In genomic region chr3:98042301-98042700, GRCm38 (mm10) we compare ENCODE assay signal across 9 mouse cellular contexts. TPM values are rescaled to one million over a fixed set of nuclear protein-coding genes. Genes with fewer than 3 reads are reported as not detected.
DNase-seq lines count a peak whose midpoint lies in the region; ATAC-seq and TF ChIP-seq lines count a peak whose summit lies in the region.
"Had no signal": no experiment of that assay in that cellular context is flagged by ENCODE, and none has a peak within 500 bp of the region (broad histone marks: within the 10 kb centered on the region; RNA-seq: fewer than 3 reads in every experiment).

No protein-coding gene starts in this region.

- peaks cover 56% of the 10 kb centered on the region for H3K79me2 ChIP-seq in liver, adult 2 months (ENCODE audit: control insufficient read depth, insufficient read depth, low read length)

- no peaks in the 10 kb centered on the region for H3K36me3 ChIP-seq in liver, adult 2 months (ENCODE audit: control insufficient read depth, insufficient read depth, low read length)
- no peaks in the 10 kb centered on the region for H3K36me3 ChIP-seq in liver, embryonic 11.5 days (ENCODE audit: control insufficient read depth, insufficient read depth, low read length)
- H3K36me3 ChIP-seq in embryonic facial prominence, embryonic 10.5 days (replicated peaks), result peaks cover 3% of the 10 kb centered on the region; the same call in 1 of the 2 replicates
- no peaks in the 10 kb centered on the region for H3K36me3 ChIP-seq in heart, postnatal 0 days (replicated peaks; ENCODE audit: control insufficient read depth, insufficient read depth, low read length)
- H3K36me3 ChIP-seq in midbrain, postnatal 0 days (ENCODE audit: insufficient read depth, low read length), result no peaks in the 10 kb centered on the region

- no peak overlapping the region; the same call in 1 of the 2 replicates for H3K4me2 ChIP-seq in liver, embryonic 11.5 days
- peak overlapping the region; percentile 52 for H3K4me2 ChIP-seq in heart, postnatal 0 days (ENCODE audit: low read depth, low read length)
- H3K4me2 ChIP-seq in midbrain, postnatal 0 days (ENCODE audit: low read depth, low read length, poor library complexity, severe bottlenecking), result 0 out of 2 replicates have a peak overlapping the region, but pooled peaks have one; percentile 7

- DNase-seq in liver, adult 2 months (ENCODE audit: extremely low read depth, low read depth, low spot score), result peak; percentile 62
- no peak for DNase-seq in liver, embryonic 11.5 days (ENCODE audit: low spot score)
- DNase-seq in embryonic facial prominence, embryonic 10.5 days (ENCODE audit: low spot score), result no peak
- DNase-seq in heart, postnatal 0 days (ENCODE audit: low spot score), result no peak
- DNase-seq in midbrain, postnatal 0 days (ENCODE audit: low spot score), result no peak
- no peak for DNase-seq in frontal cortex, adult 2 months (ENCODE audit: extremely low spot score in 1 of 2, low spot score in 1 of 2)
- DNase-seq in cerebellum, adult 8-10 months, result no peak
- no peak for DNase-seq in spleen, postnatal 14 days (ENCODE audit: low spot score in 2 of 2)

- peaks cover 31% of the 10 kb centered on the region for H3K4me1 ChIP-seq in liver, adult 2 months (ENCODE audit: control insufficient read depth, insufficient read depth, low read length)
- H3K4me1 ChIP-seq in liver, embryonic 11.5 days (replicated peaks; ENCODE audit: control insufficient read depth, insufficient read depth, low read length), result peaks cover 34% of the 10 kb centered on the region
- peaks cover 90% of the 10 kb centered on the region for H3K4me1 ChIP-seq in embryonic facial prominence, embryonic 10.5 days
- peaks cover 53% of the 10 kb centered on the region for H3K4me1 ChIP-seq in heart, postnatal 0 days (ENCODE audit: control insufficient read depth, insufficient read depth)
- H3K4me1 ChIP-seq in midbrain, postnatal 0 days (ENCODE audit: insufficient read depth, low read length), result no peaks in the 10 kb centered on the region; the same call in 1 of the 2 replicates

- TF ChIP-seq CTCF in liver, adult 2 months (IDR thresholded peaks at IDR 0.05; ENCODE audit: low read depth, low read length), result no peak
- TF ChIP-seq CTCF in heart, postnatal 0 days (IDR thresholded peaks at IDR 0.05; ENCODE audit: low read depth), result no peak
- no peak for TF ChIP-seq CTCF in midbrain, postnatal 0 days (IDR thresholded peaks at IDR 0.05)

- TF ChIP-seq POLR2A in liver, adult 2 months (IDR thresholded peaks at IDR 0.05; ENCODE audit: extremely low read depth, insufficient read depth, low read length), result no peak

- no peak overlapping the region for H3K4me3 ChIP-seq in liver, adult 2 months (ENCODE audit: insufficient read depth, low read depth, low read length)
- H3K4me3 ChIP-seq in liver, embryonic 11.5 days (ENCODE audit: low read depth, low read length), result no peak overlapping the region
- no peak overlapping the region for H3K4me3 ChIP-seq in embryonic facial prominence, embryonic 10.5 days
- H3K4me3 ChIP-seq in heart, postnatal 0 days (ENCODE audit: low read depth, low read length), result 0 out of 2 replicates have a peak overlapping the region, but pooled peaks have one; percentile 15
- H3K4me3 ChIP-seq in midbrain, postnatal 0 days (ENCODE audit: low read depth, low read length), result no peak overlapping the region
- H3K4me3 ChIP-seq: megakaryocyte, embryonic 14.5 days had no signal

- peak overlapping the region; percentile 41; the same call in 1 of the 2 replicates for H3K9ac ChIP-seq in liver, adult 2 months (ENCODE audit: low read depth, low read length)
- H3K9ac ChIP-seq in liver, embryonic 11.5 days (ENCODE audit: low read depth, low read length), result no peak overlapping the region
- no peak overlapping the region for H3K9ac ChIP-seq in heart, postnatal 0 days (replicated peaks; ENCODE audit: low read depth, low read length)
- no peak overlapping the region for H3K9ac ChIP-seq in midbrain, postnatal 0 days (replicated peaks; ENCODE audit: low read length, poor library complexity, severe bottlenecking)

- no peaks in the 10 kb centered on the region for H3K27me3 ChIP-seq in liver, adult 2 months (ENCODE audit: control insufficient read depth, insufficient read depth, low read length)
- no peaks in the 10 kb centered on the region for H3K27me3 ChIP-seq in liver, embryonic 11.5 days (replicated peaks; ENCODE audit: control insufficient read depth, insufficient read depth, low read length)
- no peaks in the 10 kb centered on the region for H3K27me3 ChIP-seq in embryonic facial prominence, embryonic 10.5 days (replicated peaks; ENCODE audit: low read depth, poor library complexity, severe bottlenecking)
- H3K27me3 ChIP-seq in heart, postnatal 0 days (ENCODE audit: control insufficient read depth, insufficient read depth, low read length), result no peaks in the 10 kb centered on the region
- H3K27me3 ChIP-seq in midbrain, postnatal 0 days (ENCODE audit: insufficient read depth, low read length), result no peaks in the 10 kb centered on the region
- H3K27me3 ChIP-seq: megakaryocyte, embryonic 14.5 days had no signal

- WGBS in liver, adult 2 months, result 20% methylated on average over 6 of the region's 6 CpGs
- WGBS in liver, embryonic 11.5 days, result 75% methylated on average over 6 of the region's 6 CpGs
- 56% methylated on average over 6 of the region's 6 CpGs for WGBS in embryonic facial prominence, embryonic 10.5 days
- 59% methylated on average over 6 of the region's 6 CpGs for WGBS in heart, postnatal 0 days
- 56% methylated on average over 6 of the region's 6 CpGs for WGBS in midbrain, postnatal 0 days

- TF ChIP-seq EP300 in heart, postnatal 0 days (IDR thresholded peaks at IDR 0.05; ENCODE audit: low read depth), result no peak

- no peaks in the 10 kb centered on the region for H3K9me3 ChIP-seq in liver, embryonic 11.5 days (ENCODE audit: control insufficient read depth, low read length)
- H3K9me3 ChIP-seq in embryonic facial prominence, embryonic 10.5 days, result no peaks in the 10 kb centered on the region
- H3K9me3 ChIP-seq in heart, postnatal 0 days (replicated peaks; ENCODE audit: control insufficient read depth, low read length), result no peaks in the 10 kb centered on the region
- H3K9me3 ChIP-seq in midbrain, postnatal 0 days (ENCODE audit: low read length), result no peaks in the 10 kb centered on the region

- H3K27ac ChIP-seq in liver, adult 2 months (replicated peaks; ENCODE audit: insufficient read depth, low read depth, low read length), result peak overlapping the region; percentile 97
- H3K27ac ChIP-seq in liver, embryonic 11.5 days (ENCODE audit: low read depth, low read length), result no peak overlapping the region; the same call in 1 of the 2 replicates
- peak overlapping the region; percentile 81 for H3K27ac ChIP-seq in embryonic facial prominence, embryonic 10.5 days (replicated peaks)
- H3K27ac ChIP-seq in heart, postnatal 0 days (ENCODE audit: low read depth), result peak overlapping the region; percentile 82
- no peak overlapping the region for H3K27ac ChIP-seq in midbrain, postnatal 0 days (ENCODE audit: low read depth, low read length)

- no peak for ATAC-seq in liver, embryonic 11.5 days (replicated peaks; ENCODE audit: low FRiP score)
- ATAC-seq in heart, postnatal 0 days (ENCODE audit: insufficient read depth, low read depth), result no peak
- no peak for ATAC-seq in midbrain, postnatal 0 days (ENCODE audit: low FRiP score)

RNA-seq across cellular contexts. Expression of gene Notch2, which starts 29.0 kb away (rescaled TPM):
- total RNA-seq in liver, adult 2 months (2014; rRNA removed), result 16.0 and 27.0 TPM in 2 replicates
- 12.1 and 12.5 TPM in 2 replicates for polyA plus RNA-seq in liver, adult 2 months (2012; rRNA removed)
- 17.2 and 18.4 TPM in 2 replicates for polyA plus RNA-seq in liver, embryonic 11.5 days (2014; fragmentation: Nextera tagmentation; extraction: Ambion mirVana)
- 22.0 and 23.2 TPM in 2 replicates for polyA plus RNA-seq in embryonic facial prominence, embryonic 10.5 days (2016; fragmentation: Nextera tagmentation; extraction: Ambion mirVana)
- total RNA-seq in heart, postnatal 0 days (2014; rRNA removed; ENCODE audit: low replicate concordance), result 40.2 and 53.7 TPM in 2 replicates
- 5.5 and 6.0 TPM in 2 replicates for polyA plus RNA-seq in heart, postnatal 0 days (2015; fragmentation: Nextera tagmentation; extraction: Ambion mirVana)
- 22.8 and 33.5 TPM in 2 replicates for total RNA-seq in midbrain, postnatal 0 days (2014; rRNA removed)
- 5.4 and 6.1 TPM in 2 replicates for polyA plus RNA-seq in midbrain, postnatal 0 days (2015; fragmentation: Nextera tagmentation; extraction: Ambion mirVana)
- 12.4 and 14.5 TPM in 2 replicates for polyA plus RNA-seq in frontal cortex, adult 2 months (2012; rRNA removed)

Comparison
In these comparisons a context has a peak if more than half of its experiments do, and no peak if none do; other contexts are left out.
1. H3K27ac ChIP-seq: peak in liver, adult 2 months (single experiment), embryonic facial prominence, embryonic 10.5 days (single experiment) and heart, postnatal 0 days (single experiment); none in liver, embryonic 11.5 days (single experiment) and midbrain, postnatal 0 days (single experiment).